Mouse (Mus musculus) embryonic facial prominence, embryonic 11.5 days (tissue): Measurements from ENCODE around the gene B3gnt9. TPM values are rescaled to one million over a fixed set of nuclear protein-coding genes. Genes with fewer than 3 reads are reported as not detected.

ENCODE experiments used
- ATAC-seq: fragments of 200-750 bp; cut with Nextera tagmentation; replicated peaks from 2 replicates; pipeline ENCODE4 v1.8.0; 2017; ENCODE audit warnings: low read depth; ENCODE audit not compliant: insufficient number of reproducible peaks, low FRiP score, low TSS enrichment
- DNase-seq: peaks from one replicate; pipeline ENCODE4 v3.0.0-alpha.2; 2015; ENCODE audit warnings: low spot score
- H3K27ac ChIP-seq: fragments of 300-500 bp; sonication (generic); replicated peaks from 2 replicates; pipeline ENCODE4 v1.5.1; 2014; ENCODE audit warnings: mild to moderate bottlenecking, low read depth, low read length, control low read depth
- H3K27me3 ChIP-seq: fragments of 300-500 bp; sonication (generic); 2 replicates; pipeline ENCODE4 v1.6.1; 2014; ENCODE audit warnings: mild to moderate bottlenecking, low read length, moderate library complexity, mixed read lengths; ENCODE audit not compliant: control insufficient read depth, insufficient read depth
- H3K36me3 ChIP-seq: fragments of 300-500 bp; sonication (generic); replicated peaks from 2 replicates; pipeline ENCODE4 v1.6.1; 2014; ENCODE audit warnings: low read depth, mild to moderate bottlenecking, low read length, moderate library complexity, mixed read lengths; ENCODE audit not compliant: control insufficient read depth, insufficient read depth
- H3K4me1 ChIP-seq: fragments of 300-500 bp; sonication (generic); 2 replicates; pipeline ENCODE4 v1.6.1; 2014; ENCODE audit warnings: low read length, mixed read lengths; ENCODE audit not compliant: control insufficient read depth, insufficient read depth
- H3K4me2 ChIP-seq: fragments of 300-500 bp; sonication (generic); 2 replicates; pipeline ENCODE4 v1.6.1; 2014; ENCODE audit warnings: low read depth, mild to moderate bottlenecking, control low read depth, low read length, moderate library complexity
- H3K4me3 ChIP-seq: fragments of 300-500 bp; sonication (generic); 2 replicates; pipeline ENCODE4 v1.5.1; 2014; ENCODE audit warnings: low read depth, low read length, control low read depth
- H3K9ac ChIP-seq: fragments of 300-500 bp; sonication (generic); replicated peaks from 2 replicates; pipeline ENCODE4 v1.6.1; 2014; ENCODE audit warnings: mild to moderate bottlenecking, control low read depth, low read length
- H3K9me3 ChIP-seq: fragments of 300-500 bp; sonication (generic); replicated peaks from 2 replicates; pipeline ENCODE4 v1.6.1; 2016; ENCODE audit warnings: mild to moderate bottlenecking, low read length, inconsistent platforms, mixed read lengths; ENCODE audit not compliant: control insufficient read depth
- WGBS: fragments of 180-500 bp; shearing (Covaris S2); extraction: QIAGEN DNeasy Blood & Tissue Kit; methylation state at CpG from one replicate; pipeline ENCODE4 v1.1.7; 2014; 5-methylcytosine and 5-hydroxymethylcytosine counted together
- polyA plus RNA-seq: library from polyadenylated mRNA; unstranded; fragments of >200 nt; fragmentation: Nextera tagmentation; extraction: Ambion mirVana; gene quantifications from 2 replicates; pipeline ENCODE4 v1.2.1, GENCODE M21; 2014

The B3gnt9 gene
- polyA plus RNA-seq, 1 experiment from 2014 or later: 2.3 TPM

GRCm38 (mm10) chr8:105231503-105232320 is 23.2 kb downstream of the B3gnt9 start:
- no peaks in the 10 kb centered on the region for H3K9me3 ChIP-seq
- no peak for DNase-seq

GRCm38 (mm10) chr8:105225917-105226316 is 29.0 kb downstream of the B3gnt9 start:
- Histone ChIP-seq H3K36me3 (no peaks in the 10 kb centered on the region), H3K4me2 (peak overlapping the region; percentile 57), H3K4me1 (0 out of 2 replicates have a peak, but pooled peaks cover 4% of the 10 kb centered on the region), H3K9ac (peak overlapping the region; percentile 73), H3K27ac (no peak overlapping the region), H3K4me3 (peak overlapping the region; percentile 87), H3K27me3 (no peaks in the 10 kb centered on the region), H3K9me3 (no peaks in the 10 kb centered on the region)
- no peak for DNase-seq
- WGBS: 27% methylated on average over 6 of the region's 6 CpGs
- ATAC-seq: no peak

More at GRCm38 (mm10) chr8:105231503-105232320, 23.2 kb downstream of the B3gnt9 start:
- H3K27me3 ChIP-seq: no peaks in the 10 kb centered on the region
- no peaks in the 10 kb centered on the region for H3K4me1 ChIP-seq
- H3K4me2 ChIP-seq: no peak overlapping the region
- no peak for ATAC-seq
- H3K36me3 ChIP-seq: no peaks in the 10 kb centered on the region
- no peak overlapping the region for H3K9ac ChIP-seq
- H3K27ac ChIP-seq: no peak overlapping the region
- H3K4me3 ChIP-seq: no peak overlapping the region
- 80% methylated on average over 12 of the region's 12 CpGs for WGBS

GRCm38 (mm10) chr8:105225272-105225593 is 29.7 kb downstream of the B3gnt9 start:
- Histone ChIP-seq H3K27ac (0 out of 2 replicates have a peak overlapping the region, but pooled peaks have one; percentile 32), H3K4me3 (peak overlapping the region; percentile 87), H3K27me3 (no peaks in the 10 kb centered on the region), H3K9ac (peak overlapping the region; percentile 73), H3K36me3 (no peaks in the 10 kb centered on the region), H3K9me3 (no peaks in the 10 kb centered on the region), H3K4me2 (peak overlapping the region; percentile 57), H3K4me1 (0 out of 2 replicates have a peak, but pooled peaks cover 4% of the 10 kb centered on the region)
- 0% methylated on average over 27 of the region's 27 CpGs for WGBS
- ATAC-seq (no peak), DNase-seq (no peak)

GRCm38 (mm10) chr8:105224413-105225271 is 30.3 kb downstream of the B3gnt9 start, which contains the start of gene D230025D16Rik:
Gene D230025D16Rik (plus strand): TSS chr8:105225145.
- Histone ChIP-seq H3K36me3 (no peaks in the 10 kb centered on the region), H3K27ac (0 out of 2 replicates have a peak within 1 kb of the TSS, but pooled peaks have one; percentile 32), H3K4me3 (peak within 1 kb of the TSS; percentile 87), H3K27me3 (no peaks in the 10 kb centered on the region), H3K9me3 (no peaks in the 10 kb centered on the region), H3K4me2 (peak within 1 kb of the TSS; percentile 57), H3K4me1 (0 out of 2 replicates have a peak, but pooled peaks cover 4% of the 10 kb centered on the region), H3K9ac (peak within 1 kb of the TSS; percentile 73)
- DNase-seq (peak; percentile 97), ATAC-seq (peak; percentile 95)
- WGBS: 3% methylated on average over 34 of the region's 34 CpGs

GRCm38 (mm10) chr8:105223850-105224249 is 31.1 kb downstream of the B3gnt9 start:
- H3K9ac ChIP-seq: no peak overlapping the region
- no peak overlapping the region for H3K4me2 ChIP-seq

GRCm38 (mm10) chr8:105217926-105218522 is 36.9 kb downstream of the B3gnt9 start:
- H3K27me3 ChIP-seq: no peaks in the 10 kb centered on the region
- H3K4me2 ChIP-seq: no peak overlapping the region
- no peak overlapping the region for H3K27ac ChIP-seq
- H3K36me3 ChIP-seq: peaks cover 5% of the 10 kb centered on the region; the same call in 1 of the 2 replicates
- DNase-seq (peak; percentile 85), ATAC-seq (0 out of 2 replicates have a peak, but pooled peaks have one; percentile 44)
- WGBS: 83% methylated on average over 5 of the region's 5 CpGs
- no peaks in the 10 kb centered on the region for H3K4me1 ChIP-seq
- H3K9me3 ChIP-seq: no peaks in the 10 kb centered on the region
- H3K9ac ChIP-seq: no peak overlapping the region
- no peak overlapping the region for H3K4me3 ChIP-seq

More at GRCm38 (mm10) chr8:105223850-105224249, 31.1 kb downstream of the B3gnt9 start:
- Histone ChIP-seq H3K4me3 (no peak overlapping the region), H3K9me3 (no peaks in the 10 kb centered on the region), H3K27ac (no peak overlapping the region), H3K36me3 (no peaks in the 10 kb centered on the region), H3K4me1 (0 out of 2 replicates have a peak, but pooled peaks cover 4% of the 10 kb centered on the region), H3K27me3 (no peaks in the 10 kb centered on the region)
- ATAC-seq (no peak), DNase-seq (no peak)
- WGBS: 79% methylated on average over 7 of the region's 7 CpGs

GRCm38 (mm10) chr8:105214104-105214503 is 40.8 kb downstream of the B3gnt9 start:
- WGBS: 87% methylated on average over 5 of the region's 5 CpGs
- Histone ChIP-seq H3K27ac (no peak overlapping the region), H3K4me2 (no peak overlapping the region), H3K27me3 (no peaks in the 10 kb centered on the region), H3K36me3 (peaks cover 5% of the 10 kb centered on the region; the same call in 1 of the 2 replicates), H3K9me3 (no peaks in the 10 kb centered on the region), H3K4me1 (no peaks in the 10 kb centered on the region), H3K4me3 (no peak overlapping the region), H3K9ac (no peak overlapping the region)
- no peak for ATAC-seq
- no peak for DNase-seq
